ENCODE assay signal across 8 mouse cellular contexts in the genomic region with DNA sequence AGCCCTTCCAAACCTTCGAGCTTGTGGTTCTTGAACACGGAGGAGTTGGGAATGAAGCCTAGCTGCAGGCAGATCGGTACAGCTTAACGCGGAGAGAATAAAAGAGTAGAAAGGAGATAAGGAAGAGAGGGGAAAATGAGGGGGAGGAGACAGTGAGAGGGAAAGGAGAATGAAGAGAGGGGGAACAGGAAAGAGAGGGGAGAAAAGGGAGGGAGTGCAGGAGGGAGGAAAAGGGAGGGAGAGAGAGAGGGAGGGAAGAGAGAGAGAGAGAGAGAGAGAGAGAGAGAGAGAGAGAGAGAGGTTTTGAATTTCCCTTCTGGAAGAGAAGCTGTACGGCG. TPM values are rescaled to one million over a fixed set of nuclear protein-coding genes. Genes with fewer than 3 reads are reported as not detected.
DNase-seq lines count a peak whose midpoint lies in the region; ATAC-seq and TF ChIP-seq lines count a peak whose summit lies in the region.

A gene (plus strand): TSS at position 301 of the 338 bp plus-strand sequence.

- WGBS in embryonic facial prominence, embryonic 11.5 days, result 3% methylated on average over 7 of the region's 7 CpGs
- 5% methylated on average over 7 of the region's 7 CpGs for WGBS in intestine, postnatal 0 days
- 3% methylated on average over 7 of the region's 7 CpGs for WGBS in midbrain, postnatal 0 days

- no peak for ATAC-seq in embryonic facial prominence, embryonic 11.5 days (replicated peaks; ENCODE audit: insufficient number of reproducible peaks, low FRiP score, low TSS enrichment, low read depth)
- ATAC-seq in intestine, postnatal 0 days, result no peak
- no peak for ATAC-seq in midbrain, postnatal 0 days (ENCODE audit: low FRiP score)

- peak within 1 kb of the TSS; percentile 82 for H3K4me2 ChIP-seq in embryonic facial prominence, embryonic 11.5 days (ENCODE audit: low read depth, low read length)
- H3K4me2 ChIP-seq in intestine, postnatal 0 days (replicated peaks; ENCODE audit: low read depth), result peak within 1 kb of the TSS; percentile 65
- H3K4me2 ChIP-seq in midbrain, postnatal 0 days (ENCODE audit: low read depth, low read length, poor library complexity, severe bottlenecking), result peak within 1 kb of the TSS; percentile 72

- no peaks in the 10 kb centered on the region for H3K36me3 ChIP-seq in embryonic facial prominence, embryonic 11.5 days (replicated peaks; ENCODE audit: control insufficient read depth, insufficient read depth, low read depth, low read length)
- H3K36me3 ChIP-seq in intestine, postnatal 0 days (ENCODE audit: control insufficient read depth, insufficient read depth), result no peaks in the 10 kb centered on the region
- no peaks in the 10 kb centered on the region for H3K36me3 ChIP-seq in midbrain, postnatal 0 days (ENCODE audit: insufficient read depth, low read length)

- H3K27me3 ChIP-seq in embryonic facial prominence, embryonic 11.5 days (ENCODE audit: control insufficient read depth, insufficient read depth, low read length), result no peaks in the 10 kb centered on the region; the same call in 1 of the 2 replicates
- H3K27me3 ChIP-seq in intestine, postnatal 0 days (replicated peaks; ENCODE audit: control insufficient read depth, insufficient read depth, low read length), result peaks cover 20% of the 10 kb centered on the region; the same call in 1 of the 2 replicates
- no peaks in the 10 kb centered on the region for H3K27me3 ChIP-seq in midbrain, postnatal 0 days (ENCODE audit: insufficient read depth, low read length)

- peaks cover 3% of the 10 kb centered on the region for H3K4me1 ChIP-seq in embryonic facial prominence, embryonic 11.5 days (ENCODE audit: control insufficient read depth, insufficient read depth, low read length)
- H3K4me1 ChIP-seq in intestine, postnatal 0 days (replicated peaks; ENCODE audit: control insufficient read depth, insufficient read depth, low read length), result no peaks in the 10 kb centered on the region
- peaks cover 12% of the 10 kb centered on the region; the same call in 1 of the 2 replicates for H3K4me1 ChIP-seq in midbrain, postnatal 0 days (ENCODE audit: insufficient read depth, low read length)

- no peaks in the 10 kb centered on the region for H3K9me3 ChIP-seq in embryonic facial prominence, embryonic 11.5 days (replicated peaks; ENCODE audit: control insufficient read depth, low read length)
- no peaks in the 10 kb centered on the region for H3K9me3 ChIP-seq in intestine, postnatal 0 days (ENCODE audit: control insufficient read depth)
- no peaks in the 10 kb centered on the region for H3K9me3 ChIP-seq in midbrain, postnatal 0 days (ENCODE audit: low read length)

- H3K9ac ChIP-seq in embryonic facial prominence, embryonic 11.5 days (replicated peaks; ENCODE audit: low read length), result peak within 1 kb of the TSS; percentile 5; the same call in 1 of the 2 replicates
- no peak within 1 kb of the TSS for H3K9ac ChIP-seq in intestine, postnatal 0 days (ENCODE audit: low read depth, low read length)
- peak within 1 kb of the TSS; percentile 77 for H3K9ac ChIP-seq in midbrain, postnatal 0 days (replicated peaks; ENCODE audit: low read length, poor library complexity, severe bottlenecking)

- no peak for TF ChIP-seq CTCF in intestine, postnatal 0 days (IDR thresholded peaks at IDR 0.05; ENCODE audit: low read depth)
- TF ChIP-seq CTCF in midbrain, postnatal 0 days (IDR thresholded peaks at IDR 0.05), result no peak

- H3K27ac ChIP-seq in embryonic facial prominence, embryonic 11.5 days (replicated peaks; ENCODE audit: low read depth, low read length), result no peak within 1 kb of the TSS
- no peak within 1 kb of the TSS for H3K27ac ChIP-seq in intestine, postnatal 0 days (ENCODE audit: low read depth, low read length)
- peak within 1 kb of the TSS; percentile 70 for H3K27ac ChIP-seq in midbrain, postnatal 0 days (ENCODE audit: low read depth, low read length)

- peak within 1 kb of the TSS; percentile 32 for H3K4me3 ChIP-seq in embryonic facial prominence, embryonic 11.5 days (ENCODE audit: low read depth, low read length)
- H3K4me3 ChIP-seq in intestine, postnatal 0 days (ENCODE audit: low read depth, low read length), result peak within 1 kb of the TSS; percentile 36
- H3K4me3 ChIP-seq in midbrain, postnatal 0 days (ENCODE audit: low read depth, low read length), result peak within 1 kb of the TSS; percentile 55

- DNase-seq in layer of hippocampus, adult 18-20 months (ENCODE audit: low spot score in 2 of 2), result no peak
- no peak for DNase-seq in layer of hippocampus, adult 11-12 months (ENCODE audit: low spot score)
- DNase-seq in embryonic facial prominence, embryonic 11.5 days (ENCODE audit: low spot score), result no peak
- DNase-seq in midbrain, postnatal 0 days (ENCODE audit: low spot score), result no peak
- DNase-seq in urinary bladder, adult 18-20 months (ENCODE audit: low spot score in 2 of 2), result no peak
- no peak for DNase-seq in embryo, embryonic 11 days
- DNase-seq in kidney, postnatal 10 days, result no peak

RNA-seq across cellular contexts. Expression of the gene that starts here (rescaled TPM):
- 100 to 1,000 TPM; 963 to 982 TPM for total RNA-seq in layer of hippocampus, adult 18-20 months (2021)
- 6.9 and 7.4 TPM in 2 replicates for polyA plus RNA-seq in embryonic facial prominence, embryonic 11.5 days (2014; fragmentation: Nextera tagmentation; extraction: Ambion mirVana)
- 2.2 and 2.6 TPM in 2 replicates for polyA plus RNA-seq in intestine, postnatal 0 days (2015; fragmentation: Nextera tagmentation; extraction: Ambion mirVana)
- total RNA-seq in midbrain, postnatal 0 days (2014; rRNA removed), result 88.7 and 106 TPM in 2 replicates
- polyA plus RNA-seq in midbrain, postnatal 0 days (2015; fragmentation: Nextera tagmentation; extraction: Ambion mirVana), result 30.4 and 31.2 TPM in 2 replicates
